Mouse (Mus musculus) liver, embryonic 15.5 days (tissue): ENCODE measurements around the gene Mydgf. TPM values are rescaled to one million over a fixed set of nuclear protein-coding genes. Genes with fewer than 3 reads are reported as not detected.

ENCODE experiments used
- ATAC-seq: fragments of 200-750 bp; cut with Nextera tagmentation; 2 replicates; pipeline ENCODE4 v1.8.0; 2017; ENCODE audit warnings: moderate number of reproducible peaks, mild to moderate bottlenecking, moderate library complexity; ENCODE audit not compliant: insufficient read depth
- H3K27ac ChIP-seq: fragments of 300-500 bp; sonication (generic); replicated peaks from 2 replicates; pipeline ENCODE4 v1.5.1; 2015; ENCODE audit warnings: mild to moderate bottlenecking, inconsistent platforms
- H3K27me3 ChIP-seq: fragments of 300-500 bp; sonication (generic); 2 replicates; pipeline ENCODE4 v1.6.1; 2015; ENCODE audit warnings: mild to moderate bottlenecking, inconsistent platforms
- H3K36me3 ChIP-seq: fragments of 300-500 bp; sonication (generic); replicated peaks from 2 replicates; pipeline ENCODE4 v1.6.1; 2015; ENCODE audit warnings: moderate library complexity, mild to moderate bottlenecking, inconsistent platforms
- H3K4me1 ChIP-seq: fragments of 300-500 bp; sonication (generic); replicated peaks from 2 replicates; pipeline ENCODE4 v1.6.1; 2015; ENCODE audit warnings: inconsistent platforms
- H3K4me2 ChIP-seq: fragments of 300-500 bp; sonication (generic); 2 replicates; pipeline ENCODE4 v1.6.1; 2015; ENCODE audit warnings: moderate library complexity, mild to moderate bottlenecking, inconsistent platforms
- H3K4me3 ChIP-seq: fragments of 300-500 bp; sonication (generic); replicated peaks from 2 replicates; pipeline ENCODE4 v1.5.1; 2015; ENCODE audit warnings: mild to moderate bottlenecking, inconsistent platforms
- H3K9ac ChIP-seq: fragments of 300-500 bp; sonication (generic); 2 replicates; pipeline ENCODE4 v1.6.1; 2015; ENCODE audit warnings: moderate library complexity, mild to moderate bottlenecking, inconsistent platforms
- H3K9me3 ChIP-seq: fragments of 300-500 bp; sonication (generic); replicated peaks from 2 replicates; pipeline ENCODE4 v1.6.1; 2016; ENCODE audit warnings: inconsistent platforms
- WGBS: fragments of 180-500 bp; shearing (Covaris S2); methylation state at CpG from one replicate; pipeline ENCODE4 v1.1.7; 2015; ENCODE audit warnings: mixed read lengths; ENCODE audit not compliant: insufficient replicate concordance; 5-methylcytosine and 5-hydroxymethylcytosine counted together
- polyA plus RNA-seq: library from polyadenylated mRNA; unstranded; fragments of >200 nt; fragmentation: Nextera tagmentation; extraction: Ambion mirVana; gene quantifications from 2 replicates; pipeline ENCODE4 v1.2.1, GENCODE M21; 2015

Mydgf gene
- polyA plus RNA-seq, 1 experiment from 2014 or later = 58.6 TPM

GRCm38 (mm10) chr17:56141702-56142605 lies 41.8 kb downstream of the Mydgf start:
- Histone ChIP-seq H3K27me3 (peaks cover 91% of the 10 kb centered on the region), H3K4me3 (peak overlapping the region; percentile 32), H3K4me1 (peaks cover 32% of the 10 kb centered on the region), H3K27ac (no peak overlapping the region), H3K9me3 (no peaks in the 10 kb centered on the region), H3K4me2 (peak overlapping the region; percentile 60), H3K36me3 (no peaks in the 10 kb centered on the region), H3K9ac (no peak overlapping the region)
- no peak for ATAC-seq
- WGBS = 3% methylated on average over 47 of the region's 47 CpGs

- Histone ChIP-seq H3K36me3 (no peaks in the 10 kb centered on the region), H3K9ac (no peak within 1 kb of the TSS), H3K4me2 (peak within 1 kb of the TSS; percentile 85), H3K4me1 (peaks cover 36% of the 10 kb centered on the region), H3K27ac (no peak within 1 kb of the TSS), H3K9me3 (no peaks in the 10 kb centered on the region), H3K27me3 (peaks cover 72% of the 10 kb centered on the region), H3K4me3 (peak within 1 kb of the TSS; percentile 57)
- ATAC-seq = peak; percentile 37; the same call in 1 of the 2 replicates
- WGBS = 2% methylated on average over 79 of the region's 79 CpGs
These were observed 43.7 kb downstream of the Mydgf start, which contains the start of gene Sema6b for GRCm38 (mm10) chr17:56139858-56140595. TSS of gene Sema6b (minus strand) at chr17:56140343.

- WGBS = 9% methylated on average over 21 of the region's 21 CpGs
- peaks cover 68% of the 10 kb centered on the region for H3K27me3 ChIP-seq
- no peak overlapping the region for H3K27ac ChIP-seq
- H3K9ac ChIP-seq = no peak overlapping the region
- no peak for ATAC-seq
- peak overlapping the region; percentile 85 for H3K4me2 ChIP-seq
- H3K4me1 ChIP-seq = peaks cover 43% of the 10 kb centered on the region
- H3K9me3 ChIP-seq = no peaks in the 10 kb centered on the region
- peak overlapping the region; percentile 57 for H3K4me3 ChIP-seq
- H3K36me3 ChIP-seq = no peaks in the 10 kb centered on the region
These were observed 44.4 kb downstream of the Mydgf start for GRCm38 (mm10) chr17:56139355-56139754.

- no peak overlapping the region for H3K9ac ChIP-seq
- no peak overlapping the region for H3K4me2 ChIP-seq
- H3K27ac ChIP-seq = no peak overlapping the region
- ATAC-seq = no peak
- H3K9me3 ChIP-seq = no peaks in the 10 kb centered on the region
- H3K4me3 ChIP-seq = no peak overlapping the region
- peaks cover 56% of the 10 kb centered on the region for H3K4me1 ChIP-seq
- H3K36me3 ChIP-seq = no peaks in the 10 kb centered on the region
- peaks cover 54% of the 10 kb centered on the region for H3K27me3 ChIP-seq
- 37% methylated on average over 25 of the region's 25 CpGs for WGBS
These were observed 45.7 kb downstream of the Mydgf start for GRCm38 (mm10) chr17:56137839-56138613.

GRCm38 (mm10) chr17:56136558-56136957 lies 47.2 kb downstream of the Mydgf start:
- Histone ChIP-seq H3K27me3 (peaks cover 40% of the 10 kb centered on the region), H3K9ac (no peak overlapping the region), H3K27ac (no peak overlapping the region), H3K4me3 (no peak overlapping the region), H3K4me2 (no peak overlapping the region), H3K9me3 (no peaks in the 10 kb centered on the region), H3K4me1 (peaks cover 54% of the 10 kb centered on the region), H3K36me3 (no peaks in the 10 kb centered on the region)
- ATAC-seq = no peak
- 53% methylated on average over 7 of the region's 7 CpGs for WGBS

GRCm38 (mm10) chr17:56134463-56134971 lies 49.2 kb downstream of the Mydgf start:
- Histone ChIP-seq H3K9ac (no peak overlapping the region), H3K4me3 (peak overlapping the region; percentile 50), H3K27ac (peak overlapping the region; percentile 80), H3K9me3 (no peaks in the 10 kb centered on the region), H3K4me1 (peaks cover 40% of the 10 kb centered on the region), H3K4me2 (peak overlapping the region; percentile 83), H3K27me3 (peaks cover 19% of the 10 kb centered on the region), H3K36me3 (peaks cover 7% of the 10 kb centered on the region)
- under 1% methylated on average over 27 of the region's 27 CpGs for WGBS
- peak; percentile 17; the same call in 1 of the 2 replicates for ATAC-seq

GRCm38 (mm10) chr17:56133457-56134363 lies 50.0 kb downstream of the Mydgf start:
- peak overlapping the region; percentile 50 for H3K4me3 ChIP-seq
- no peaks in the 10 kb centered on the region for H3K9me3 ChIP-seq
- peaks cover 11% of the 10 kb centered on the region for H3K27me3 ChIP-seq
- ATAC-seq = peak; percentile 86
- peak overlapping the region; percentile 80 for H3K27ac ChIP-seq
- H3K4me1 ChIP-seq = peaks cover 36% of the 10 kb centered on the region
- H3K4me2 ChIP-seq = peak overlapping the region; percentile 83
- H3K36me3 ChIP-seq = peaks cover 7% of the 10 kb centered on the region
- 0 out of 2 replicates have a peak overlapping the region, but pooled peaks have one; percentile 15 for H3K9ac ChIP-seq
- 5% methylated on average over 20 of the region's 21 CpGs for WGBS

- peaks cover 7% of the 10 kb centered on the region for H3K36me3 ChIP-seq
- no peak overlapping the region for H3K27ac ChIP-seq
- no peaks in the 10 kb centered on the region for H3K9me3 ChIP-seq
- no peak for ATAC-seq
- peak overlapping the region; percentile 26; the same call in 1 of the 2 replicates for H3K4me2 ChIP-seq
- H3K9ac ChIP-seq = no peak overlapping the region
- 4% methylated on average over 14 of the region's 14 CpGs for WGBS
- peaks cover 3% of the 10 kb centered on the region; the same call in 1 of the 2 replicates for H3K27me3 ChIP-seq
- H3K4me3 ChIP-seq = no peak overlapping the region
- H3K4me1 ChIP-seq = peaks cover 30% of the 10 kb centered on the region
These were observed 51.1 kb downstream of the Mydgf start for GRCm38 (mm10) chr17:56132661-56133060.

GRCm38 (mm10) chr17:56131814-56132213 lies 51.9 kb downstream of the Mydgf start:
- ATAC-seq = no peak
- no peak overlapping the region for H3K4me3 ChIP-seq
- H3K27ac ChIP-seq = no peak overlapping the region
- no peaks in the 10 kb centered on the region for H3K9me3 ChIP-seq
- H3K36me3 ChIP-seq = peaks cover 7% of the 10 kb centered on the region
- H3K27me3 ChIP-seq = no peaks in the 10 kb centered on the region
- no peak overlapping the region for H3K4me2 ChIP-seq
- no peak overlapping the region for H3K9ac ChIP-seq
- H3K4me1 ChIP-seq = peaks cover 30% of the 10 kb centered on the region
- 33% methylated on average over 7 of the region's 7 CpGs for WGBS

- no peaks in the 10 kb centered on the region for H3K9me3 ChIP-seq
- H3K4me3 ChIP-seq = no peak overlapping the region
- no peaks in the 10 kb centered on the region for H3K27me3 ChIP-seq
- H3K36me3 ChIP-seq = peaks cover 7% of the 10 kb centered on the region
- H3K27ac ChIP-seq = no peak overlapping the region
- no peak for ATAC-seq
- H3K4me2 ChIP-seq = no peak overlapping the region
- H3K4me1 ChIP-seq = peaks cover 30% of the 10 kb centered on the region
- WGBS = 79% methylated on average over 10 of the region's 10 CpGs
- H3K9ac ChIP-seq = no peak overlapping the region
These were observed 52.6 kb downstream of the Mydgf start for GRCm38 (mm10) chr17:56131136-56131535.
